Mouse (Mus musculus) frontal cortex, postnatal 36 days (tissue): Measurements from ENCODE around the gene Gm45021.
A peak's percentile ranks its signal among the peaks of the same experiment; 100 is the strongest.

Source experiments
- DNase-seq, 2 experiments: peaks; one replicate each; pipeline ENCODE4 v3.0.0; 2022; ENCODE audit warnings: low spot score in 2 of 2

The Gm45021 gene

GRCm38 (mm10) chr6:48589194-48589750 is at the start of gene Gm45021:
Gene Gm45021, plus strand, starts transcription at chr6:48589610.
- DNase-seq: no peak

GRCm38 (mm10) chr6:48539860-48540259 is 49.5 kb upstream of the Gm45021 start:
- no peak for DNase-seq

GRCm38 (mm10) chr6:48540721-48541120 is 48.7 kb upstream of the Gm45021 start:
- DNase-seq: no peak

GRCm38 (mm10) chr6:48541560-48542450 is 47.6 kb upstream of the Gm45021 start:
- DNase-seq: no peak

GRCm38 (mm10) chr6:48542631-48543030 is 46.8 kb upstream of the Gm45021 start:
- no peak for DNase-seq

- no peak for DNase-seq
Observed at GRCm38 (mm10) chr6:48545251-48545650, 44.2 kb upstream of the Gm45021 start.

- DNase-seq: peak in 1 of 2 experiments; percentile 31
Observed at GRCm38 (mm10) chr6:48546271-48546670, 43.1 kb upstream of the Gm45021 start.

- DNase-seq: no peak
Observed at GRCm38 (mm10) chr6:48546858-48547257, 42.6 kb upstream of the Gm45021 start.

GRCm38 (mm10) chr6:48548314-48548713 is 41.1 kb upstream of the Gm45021 start:
- no peak for DNase-seq

- DNase-seq: no peak
Observed at GRCm38 (mm10) chr6:48552918-48553317, 36.5 kb upstream of the Gm45021 start.

GRCm38 (mm10) chr6:48553819-48554218 is 35.6 kb upstream of the Gm45021 start:
- DNase-seq: no peak

- peak; percentile 98 to 99 for DNase-seq
Observed at GRCm38 (mm10) chr6:48554280-48555103, 34.9 kb upstream of the Gm45021 start, which contains the start of gene Lrrc61. Gene Lrrc61, plus strand, starts transcription at chr6:48554796.

GRCm38 (mm10) chr6:48555104-48555890 is 34.1 kb upstream of the Gm45021 start:
- peak; percentile 47 to 76 for DNase-seq

- DNase-seq: no peak
Observed at GRCm38 (mm10) chr6:48555956-48556355, 33.5 kb upstream of the Gm45021 start.

GRCm38 (mm10) chr6:48565693-48566310 is 23.6 kb upstream of the Gm45021 start:
- DNase-seq: no peak

- DNase-seq: no peak
Observed at GRCm38 (mm10) chr6:48566312-48566711, 23.1 kb upstream of the Gm45021 start.

- DNase-seq: no peak
Observed at GRCm38 (mm10) chr6:48568036-48568984, 21.1 kb upstream of the Gm45021 start.

- no peak for DNase-seq
Observed at GRCm38 (mm10) chr6:48569065-48569807, 20.2 kb upstream of the Gm45021 start.

GRCm38 (mm10) chr6:48572014-48572413 is 17.4 kb upstream of the Gm45021 start:
- no peak for DNase-seq
